Mouse (Mus musculus) liver, adult 2 months (tissue): ENCODE results near the gene Pex10. TPM values are rescaled to one million over a fixed set of nuclear protein-coding genes. Genes with fewer than 3 reads are reported as not detected.

ENCODE experiments used
- DNase-seq: peaks from one replicate; pipeline ENCODE4 v3.0.0-alpha.2; 2011; ENCODE audit warnings: low read depth, low spot score; ENCODE audit errors: extremely low read depth
- H3K27ac ChIP-seq: fragments of 200-500 bp; replicated peaks from 2 replicates; pipeline ENCODE4 v1.5.1; 2012; ENCODE audit warnings: low read depth, mild to moderate bottlenecking, control low read depth, inconsistent platforms, low read length; ENCODE audit not compliant: insufficient read depth
- H3K27me3 ChIP-seq: fragments of 200-500 bp; 2 replicates; pipeline ENCODE4 v1.6.1; 2012; ENCODE audit warnings: mild to moderate bottlenecking, moderate library complexity, low read length, inconsistent platforms; ENCODE audit not compliant: control insufficient read depth, insufficient read depth
- H3K36me3 ChIP-seq: fragments of 200-500 bp; 2 replicates; pipeline ENCODE4 v1.6.1; 2012; ENCODE audit warnings: low read length, inconsistent platforms; ENCODE audit not compliant: control insufficient read depth, insufficient read depth
- H3K4me1 ChIP-seq: fragments of 200-500 bp; 2 replicates; pipeline ENCODE4 v1.6.1; 2011; ENCODE audit warnings: low read length; ENCODE audit not compliant: control insufficient read depth, insufficient read depth
- H3K4me3 ChIP-seq: fragments of 200-500 bp; 2 replicates; pipeline ENCODE4 v1.5.1; 2011; ENCODE audit warnings: low read depth, mild to moderate bottlenecking, control low read depth, low read length, moderate library complexity; ENCODE audit not compliant: insufficient read depth
- H3K79me2 ChIP-seq: fragments of 200-500 bp; 2 replicates; pipeline ENCODE4 v1.6.1; 2012; ENCODE audit warnings: inconsistent platforms, mild to moderate bottlenecking, low read length, moderate library complexity; ENCODE audit not compliant: control insufficient read depth, insufficient read depth
- H3K9ac ChIP-seq: fragments of 200-500 bp; 2 replicates; pipeline ENCODE4 v1.6.1; 2012; ENCODE audit warnings: low read depth, mild to moderate bottlenecking, control low read depth, inconsistent platforms, low read length
- CTCF ChIP-seq: fragments of 200-500 bp; IDR thresholded peaks from 2 replicates; pipeline ENCODE4 v1.5.1; 2011; ENCODE audit warnings: low read depth, low read length, control low read depth
- POLR2A ChIP-seq: fragments of 200-500 bp; IDR thresholded peaks from 2 replicates; pipeline ENCODE4 v1.6.1; 2011; ENCODE audit warnings: low read length, control low read depth; ENCODE audit not compliant: insufficient read depth; ENCODE audit errors: extremely low read depth
- WGBS: fragments of 180-500 bp; shearing (Covaris S2); methylation state at CpG from one replicate; pipeline ENCODE4 v1.1.7; 2018; 5-methylcytosine and 5-hydroxymethylcytosine counted together
- polyA plus RNA-seq: library from polyadenylated mRNA; depleted of rRNA; stranded (reverse); fragments of >200 nt; gene quantifications from 2 replicates; pipeline ENCODE4 v1.2.3, GENCODE M21; 2012
- total RNA-seq: library from RNA; depleted of rRNA; stranded (reverse); fragments of >200 nt; gene quantifications from 2 replicates; pipeline ENCODE4 v1.2.3, GENCODE M21; 2014

The Pex10 gene
- total and polyA plus RNA-seq, 2 experiments = 3.7 to 13.0 TPM

GRCm38 (mm10) chr4:155097452-155097851, 30.6 kb downstream of the Pex10 start:
- WGBS = 87% methylated on average over 6 of the region's 6 CpGs
- TF ChIP-seq POLR2A (no peak), CTCF (no peak)
- Histone ChIP-seq H3K4me3 (no peak overlapping the region), H3K9ac (no peak overlapping the region), H3K4me1 (no peaks in the 10 kb centered on the region), H3K79me2 (no peaks in the 10 kb centered on the region), H3K27me3 (no peaks in the 10 kb centered on the region), H3K27ac (no peak overlapping the region), H3K36me3 (no peaks in the 10 kb centered on the region)
- no peak for DNase-seq

- WGBS = 84% methylated on average over 4 of the region's 4 CpGs
These were observed 31.8 kb downstream of the Pex10 start for GRCm38 (mm10) chr4:155098572-155098971.

GRCm38 (mm10) chr4:155107886-155108285, 41.1 kb downstream of the Pex10 start:
- H3K27ac ChIP-seq = no peak overlapping the region
- no peaks in the 10 kb centered on the region for H3K27me3 ChIP-seq
- DNase-seq = no peak
- H3K9ac ChIP-seq = no peak overlapping the region
- no peaks in the 10 kb centered on the region for H3K4me1 ChIP-seq
- WGBS = 90% methylated on average over 4 of the region's 4 CpGs
- H3K36me3 ChIP-seq = no peaks in the 10 kb centered on the region
- H3K4me3 ChIP-seq = no peak overlapping the region
- no peaks in the 10 kb centered on the region for H3K79me2 ChIP-seq
- no peak for TF ChIP-seq POLR2A
- no peak for TF ChIP-seq CTCF

More at GRCm38 (mm10) chr4:155098572-155098971, 31.8 kb downstream of the Pex10 start:
- no peaks in the 10 kb centered on the region for H3K27me3 ChIP-seq
- H3K36me3 ChIP-seq = no peaks in the 10 kb centered on the region
- H3K4me3 ChIP-seq = no peak overlapping the region
- H3K9ac ChIP-seq = no peak overlapping the region
- TF ChIP-seq CTCF (no peak), POLR2A (no peak)
- DNase-seq = no peak
- H3K4me1 ChIP-seq = no peaks in the 10 kb centered on the region
- no peaks in the 10 kb centered on the region for H3K79me2 ChIP-seq
- H3K27ac ChIP-seq = no peak overlapping the region

GRCm38 (mm10) chr4:155109471-155109870, 42.7 kb downstream of the Pex10 start:
- Histone ChIP-seq H3K4me3 (no peak overlapping the region), H3K27ac (no peak overlapping the region), H3K9ac (no peak overlapping the region), H3K36me3 (no peaks in the 10 kb centered on the region), H3K79me2 (no peaks in the 10 kb centered on the region), H3K27me3 (no peaks in the 10 kb centered on the region), H3K4me1 (no peaks in the 10 kb centered on the region)
- no peak for DNase-seq
- 87% methylated on average over 5 of the region's 5 CpGs for WGBS
- no peak for TF ChIP-seq CTCF
- no peak for TF ChIP-seq POLR2A

GRCm38 (mm10) chr4:155113766-155114410, 47.1 kb downstream of the Pex10 start:
- H3K27me3 ChIP-seq = no peaks in the 10 kb centered on the region
- no peak for DNase-seq
- no peaks in the 10 kb centered on the region for H3K4me1 ChIP-seq
- H3K27ac ChIP-seq = no peak overlapping the region
- H3K36me3 ChIP-seq = no peaks in the 10 kb centered on the region
- no peaks in the 10 kb centered on the region for H3K79me2 ChIP-seq
- H3K4me3 ChIP-seq = no peak overlapping the region
- TF ChIP-seq CTCF = no peak
- no peak for TF ChIP-seq POLR2A
- 92% methylated on average over 8 of the region's 8 CpGs for WGBS
- no peak overlapping the region for H3K9ac ChIP-seq

- 83% methylated on average over 4 of the region's 4 CpGs for WGBS
- H3K4me3 ChIP-seq = no peak overlapping the region
These were observed 49.8 kb downstream of the Pex10 start for GRCm38 (mm10) chr4:155116607-155117006.

More at GRCm38 (mm10) chr4:155116607-155117006, 49.8 kb downstream of the Pex10 start:
- H3K27me3 ChIP-seq = no peaks in the 10 kb centered on the region
- peaks cover 15% of the 10 kb centered on the region for H3K4me1 ChIP-seq
- no peak overlapping the region for H3K27ac ChIP-seq
- H3K9ac ChIP-seq = no peak overlapping the region
- DNase-seq = no peak
- no peak for TF ChIP-seq CTCF
- H3K79me2 ChIP-seq = no peaks in the 10 kb centered on the region
- H3K36me3 ChIP-seq = no peaks in the 10 kb centered on the region
